Mouse (Mus musculus) heart, adult 2 months (tissue): ENCODE results near the gene Col25a1.

Experiments
- CTCF ChIP-seq: fragments of 200-600 bp; IDR thresholded peaks from 2 replicates; pipeline ENCODE4 v1.8.1; 2022; ENCODE audit warnings: antibody characterized with exemption, mild to moderate bottlenecking, moderate library complexity
- EP300 ChIP-seq: fragments of 200-500 bp; IDR thresholded peaks from 2 replicates; pipeline ENCODE4 v1.6.1; 2011; ENCODE audit warnings: low read depth, low read length, control low read depth; ENCODE audit not compliant: insufficient read depth

- TF ChIP-seq EP300 (no peak), CTCF (no peak)
Measured at GRCm38 (mm10) chr3:130309277-130309676, 178.0 kb downstream of the Col25a1 start.
